Mouse (Mus musculus) Patski (cell line): ENCODE measurements at regions not wholly inside any gene's neighbourhood (a gene's known extent, or its start where the extent isn't known, plus 50 kb on each side); places are given as distances from the start of the nearest gene placed in this dataset.

Experiments
- ATAC-seq: fragments of 100-300 bp; one replicate; pipeline ENCODE4 v1.8.0; 2021
- CTCF ChIA-PET: fragments of 350-600 bp; sonication (Branson Sonifier 250); formaldehyde crosslinking; loops from one replicate; lab custom pipeline; 2022; ENCODE audit warnings: inconsistent platforms; lab: Charles Lee
- POLR2A ChIA-PET: fragments of 350-600 bp; sonication (Branson Sonifier 250); formaldehyde crosslinking; loops from one replicate; lab custom pipeline; 2022; ENCODE audit warnings: antibody characterized with exemption, inconsistent platforms; lab: Charles Lee
- DNase-seq: peaks from one replicate; pipeline ENCODE4 v3.0.0-alpha.2; 2011; ENCODE audit warnings: low read depth, low spot score
- H3K27me3 ChIP-seq: fragments of 371-371 bp; one replicate; pipeline ENCODE4 v1.5.1; 2021
- CTCF ChIP-seq: fragments of 100-300 bp; IDR thresholded peaks from one replicate; pipeline ENCODE4 v1.5.1; 2021
- in situ Hi-C: fragments of 300-500 bp; cut with MboI; formaldehyde crosslinking; loops from 3 replicates; pipeline ENCODE4 v1.11.1; 2018; ENCODE audit warnings: low pct_unique_long_range_greater_than_20kb, mixed read lengths

DNA sequence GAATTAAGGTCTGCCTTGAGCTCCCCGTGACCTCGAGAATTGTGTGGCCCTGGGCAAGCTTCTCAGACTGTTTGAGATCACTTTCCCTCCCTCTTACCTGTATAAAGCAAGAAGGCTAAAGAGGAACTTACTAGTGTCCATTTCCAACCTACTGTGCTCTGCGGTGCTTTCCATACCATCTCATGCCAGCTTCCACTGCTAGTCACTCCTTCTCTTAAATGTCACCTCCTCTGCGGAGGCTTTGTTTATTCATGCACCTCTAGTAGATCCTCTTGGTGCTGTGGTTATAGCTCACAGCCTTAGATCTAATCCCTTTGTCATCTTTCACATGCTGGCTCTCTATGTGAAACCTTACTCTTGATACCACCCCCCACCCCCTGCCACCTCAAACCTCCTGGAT lies 2310.3 kb upstream of the Lrrc6 start:
- no peak for TF ChIP-seq CTCF
- ATAC-seq = no peak
- in situ Hi-C loops = no loop called here
- CTCF ChIA-PET = interaction anchor here (0.7 kb wide), 1 partner anchor 23 kb away, joined by 3 read pairs; no protein-coding TSS in a partner anchor
- peaks cover 3% of the 10 kb centered on the region for H3K27me3 ChIP-seq
- POLR2A ChIA-PET = no interaction called here
- DNase-seq = no peak

DNA sequence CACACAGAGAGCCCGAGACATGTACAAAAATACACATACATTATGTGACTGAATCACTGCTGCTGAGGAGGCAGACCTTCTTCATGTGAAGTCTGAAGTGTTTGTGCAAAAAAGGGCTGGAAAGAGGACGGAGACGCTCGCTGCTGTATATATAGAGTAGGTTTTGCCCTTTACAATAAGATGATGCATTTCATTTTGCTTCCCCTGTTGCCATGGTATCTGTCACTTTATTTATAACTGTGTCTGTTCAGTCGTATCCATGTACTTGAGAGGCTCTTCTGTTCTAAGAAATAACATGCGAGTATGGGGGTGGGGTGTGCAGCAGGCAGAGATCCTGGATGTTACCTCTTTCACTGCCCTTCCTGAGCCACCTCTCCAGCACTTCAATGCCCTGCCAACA lies 2309.9 kb upstream of the Lrrc6 start:
- DNase-seq = no peak
- in situ Hi-C loops = no loop called here
- POLR2A ChIA-PET = no interaction called here
- peaks cover 3% of the 10 kb centered on the region for H3K27me3 ChIP-seq
- TF ChIP-seq CTCF = no peak
- CTCF ChIA-PET = interaction anchor here (0.7 kb wide), 1 partner anchor 22 kb away, joined by 3 read pairs; no protein-coding TSS in a partner anchor
- no peak for ATAC-seq

DNA sequence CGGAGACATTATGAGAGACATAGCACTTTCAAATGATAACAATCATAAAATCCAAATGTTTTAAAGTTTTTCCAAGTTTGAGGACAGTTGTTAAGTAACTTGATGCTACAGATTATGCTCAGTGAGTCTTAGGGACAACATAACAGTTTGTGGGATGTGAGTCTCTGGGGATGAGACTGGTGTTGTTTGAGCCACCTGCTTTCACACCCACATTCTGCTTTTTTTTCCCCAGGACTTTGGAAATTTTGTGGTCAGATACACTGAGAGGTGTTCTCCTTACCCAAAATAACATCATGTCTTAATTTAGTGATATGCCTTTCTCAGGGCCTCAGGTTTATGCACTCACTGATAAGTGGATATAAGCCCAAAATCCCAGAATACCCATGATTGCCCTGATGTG lies 2307.5 kb upstream of the Lrrc6 start:
- ChIA-PET POLR2A (no interaction called here), CTCF (no interaction called here)
- TF ChIP-seq CTCF = no peak
- ATAC-seq = no peak
- in situ Hi-C loops = no loop called here
- H3K27me3 ChIP-seq = peaks cover 3% of the 10 kb centered on the region
- no peak for DNase-seq

DNA sequence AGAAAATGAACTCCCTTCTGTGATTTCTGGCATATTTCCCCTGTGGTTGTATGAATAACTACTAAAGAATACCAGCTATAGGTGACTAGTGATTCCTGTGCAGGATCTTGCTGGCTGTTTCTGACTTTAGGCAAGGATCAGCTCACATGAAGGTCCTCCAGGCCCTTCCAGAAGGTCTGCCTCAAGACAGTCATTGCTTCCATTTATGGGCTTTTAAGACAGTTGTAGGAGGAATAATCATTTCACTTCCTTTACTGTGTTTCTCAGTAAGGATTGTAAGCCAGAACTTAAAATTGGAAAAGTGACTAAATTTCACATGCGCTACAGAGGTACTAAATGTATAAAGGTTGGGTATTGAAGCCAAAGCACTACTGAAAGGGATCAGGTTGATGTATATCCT lies 2303.5 kb upstream of the Lrrc6 start:
- POLR2A ChIA-PET = no interaction called here
- no peak for TF ChIP-seq CTCF

DNA sequence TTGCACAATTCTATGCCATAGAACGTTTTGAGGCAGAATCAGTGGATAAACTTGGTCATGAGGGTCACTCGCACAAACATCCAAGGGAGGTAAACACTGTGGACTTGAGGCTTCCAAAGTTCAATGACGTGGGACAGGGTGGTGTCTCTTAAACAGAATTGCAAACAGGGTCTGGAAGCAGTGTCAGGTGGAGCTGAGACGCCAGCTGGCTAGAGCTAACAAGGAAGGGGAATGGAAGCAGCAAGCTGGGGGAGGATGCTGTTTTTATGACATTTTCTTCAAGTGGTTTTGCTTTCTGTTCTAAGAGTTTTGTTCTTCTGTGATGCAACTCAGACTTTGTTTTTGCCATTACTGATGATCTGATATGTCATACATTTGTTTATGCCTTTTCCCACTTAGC lies 2301.1 kb upstream of the Lrrc6 start:
- no peak for ATAC-seq

More for the DNA sequence above, 2303.5 kb upstream of the Lrrc6 start:
- DNase-seq = no peak
- CTCF ChIA-PET = no interaction called here
- no peak for ATAC-seq
- in situ Hi-C loops = no loop called here
- H3K27me3 ChIP-seq = peaks cover 7% of the 10 kb centered on the region

GRCm38 (mm10) chr15:68797406-68797805 lies 2296.7 kb upstream of the Lrrc6 start:
- DNase-seq = no peak

More for the DNA sequence above, 2301.1 kb upstream of the Lrrc6 start:
- in situ Hi-C loops = no loop called here
- CTCF ChIA-PET = no interaction called here
- peaks cover 6% of the 10 kb centered on the region for H3K27me3 ChIP-seq
- TF ChIP-seq CTCF = no peak
- POLR2A ChIA-PET = no interaction called here
- DNase-seq = no peak

DNA sequence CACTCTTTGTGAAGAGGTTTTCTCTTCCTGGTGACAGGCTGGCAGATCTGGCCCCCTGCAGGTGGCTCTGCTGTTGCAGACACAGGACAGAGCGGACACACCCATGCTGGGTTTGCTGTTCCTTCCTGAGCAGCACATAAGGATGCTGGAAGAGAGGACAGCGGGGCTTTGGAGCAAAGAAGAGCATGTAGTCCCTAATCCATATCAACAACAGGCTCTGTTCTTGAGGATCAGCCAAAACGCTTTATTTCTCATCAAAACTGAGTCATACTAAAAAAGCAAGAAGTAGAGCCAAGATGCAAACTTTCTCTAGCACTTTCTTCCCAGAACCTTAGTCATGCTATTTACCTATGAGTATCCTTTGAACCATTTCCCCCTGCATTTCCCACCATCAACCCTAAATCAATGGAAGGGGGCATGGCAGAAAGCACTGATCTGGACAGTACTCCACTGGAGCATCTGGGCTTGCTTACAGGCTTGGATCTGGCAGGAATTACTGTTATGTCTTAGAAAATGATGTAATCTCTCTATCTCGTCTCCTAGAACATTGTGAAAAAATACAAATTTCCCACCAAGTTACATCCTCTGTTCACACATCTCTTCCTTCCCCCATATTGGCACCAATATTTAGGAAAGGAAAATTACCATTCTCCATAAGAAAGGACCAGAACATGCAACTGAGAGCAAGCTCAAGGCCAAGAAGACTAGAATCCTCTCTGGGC lies 2294.7 kb upstream of the Lrrc6 start:
- no peak for ATAC-seq
- CTCF ChIA-PET = interaction anchor here (1.4 kb wide), 1 partner anchor 11 kb away, joined by 4 read pairs; no protein-coding TSS in a partner anchor
- DNase-seq = no peak
- POLR2A ChIA-PET = interaction anchor here (0.6 to 0.7 kb wide), 2 partner anchors 10 to 405 kb away, joined by 3 to 4 read pairs; no protein-coding TSS in a partner anchor
- no peak for TF ChIP-seq CTCF
- in situ Hi-C loops = no loop called here
- H3K27me3 ChIP-seq = peaks cover 6% of the 10 kb centered on the region

More at GRCm38 (mm10) chr15:68797406-68797805, 2296.7 kb upstream of the Lrrc6 start:
- TF ChIP-seq CTCF = no peak
- CTCF ChIA-PET = no interaction called here
- POLR2A ChIA-PET = no interaction called here
- H3K27me3 ChIP-seq = peaks cover 6% of the 10 kb centered on the region
- no peak for ATAC-seq
- in situ Hi-C loops = no loop called here

DNA sequence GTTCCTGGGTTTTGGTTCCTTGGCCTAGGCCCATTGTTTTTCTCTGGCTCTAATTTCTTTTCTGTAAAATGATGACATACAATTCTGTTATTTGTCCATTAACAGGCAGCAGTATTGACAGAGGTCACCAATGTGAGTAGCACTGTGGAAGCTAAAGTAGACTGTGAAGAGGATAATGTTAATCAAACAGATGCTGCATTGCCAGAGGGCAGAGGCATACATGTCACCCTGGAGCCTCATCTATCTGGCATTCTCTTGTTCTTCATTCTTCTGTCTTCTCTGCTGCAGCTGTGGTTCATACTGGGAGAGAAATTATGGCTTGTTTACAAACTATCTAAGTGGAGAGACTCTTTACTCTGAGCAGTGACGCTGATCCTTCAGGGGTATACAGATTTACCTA lies 2259.2 kb upstream of the Lrrc6 start:
- ChIA-PET CTCF (no interaction called here), POLR2A (no interaction called here)
- in situ Hi-C loops = no loop called here
- peaks cover 3% of the 10 kb centered on the region for H3K27me3 ChIP-seq
- ATAC-seq = no peak
- TF ChIP-seq CTCF = no peak
- no peak for DNase-seq

DNA sequence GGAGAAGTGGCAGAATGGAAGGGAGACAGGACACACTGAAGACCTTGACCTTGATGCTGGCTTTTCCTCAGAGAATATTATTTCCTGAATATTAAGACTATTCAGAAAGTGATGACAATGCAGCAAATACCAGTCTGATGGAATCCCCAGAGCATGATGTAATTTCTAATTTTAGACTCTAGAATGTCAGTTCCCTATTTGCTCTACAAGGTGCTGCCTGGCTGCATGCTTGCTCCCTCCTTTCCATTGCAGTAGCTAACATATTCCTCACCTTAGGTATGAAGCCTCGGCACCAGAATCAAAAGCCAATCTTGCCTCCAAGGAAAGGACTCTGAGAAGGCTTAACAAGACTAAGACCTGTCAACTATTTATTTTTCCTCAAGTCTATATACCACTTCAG lies 2254.5 kb upstream of the Lrrc6 start:
- POLR2A ChIA-PET = no interaction called here
- no peak for ATAC-seq
- no peak for TF ChIP-seq CTCF
- no peak for DNase-seq
- CTCF ChIA-PET = no interaction called here
- H3K27me3 ChIP-seq = no peaks in the 10 kb centered on the region
- in situ Hi-C loops = no loop called here

DNA sequence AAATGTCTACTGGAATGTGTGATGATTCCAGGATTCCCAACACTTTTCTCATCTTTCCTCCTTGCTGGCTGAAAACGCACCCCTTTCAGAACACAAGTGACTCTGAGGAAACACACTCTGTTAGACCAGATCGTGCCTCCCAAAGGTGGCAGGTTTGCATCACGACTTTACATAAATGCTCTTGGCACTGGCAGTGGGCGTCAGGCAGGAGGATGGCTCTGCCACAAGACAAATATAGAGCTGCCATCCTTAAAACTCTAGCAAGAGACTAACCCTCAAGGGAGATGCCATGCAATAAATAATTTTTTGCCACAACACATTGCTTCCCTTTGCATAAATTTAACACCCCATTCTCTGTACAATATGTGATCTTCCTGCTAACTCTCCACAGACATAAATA lies 2254.1 kb upstream of the Lrrc6 start:
- ATAC-seq (no peak), DNase-seq (no peak)
- H3K27me3 ChIP-seq = no peaks in the 10 kb centered on the region
- ChIA-PET CTCF (interaction anchor here (0.9 kb wide), 1 partner anchor 15 kb away, joined by 3 read pairs; no protein-coding TSS in a partner anchor), POLR2A (no interaction called here)
- no peak for TF ChIP-seq CTCF
- in situ Hi-C loops = no loop called here

- ATAC-seq (no peak), DNase-seq (no peak)
- ChIA-PET CTCF (interaction anchor here (0.7 kb wide), 1 partner anchor 15 kb away, joined by 3 read pairs; no protein-coding TSS in a partner anchor), POLR2A (no interaction called here)
- in situ Hi-C loops = no loop called here
- no peaks in the 10 kb centered on the region for H3K27me3 ChIP-seq
- no peak for TF ChIP-seq CTCF
Measured at GRCm38 (mm10) chr15:68739344-68739743, 2238.6 kb upstream of the Lrrc6 start.
